Mouse (Mus musculus) forebrain, embryonic 14.5 days (tissue): Measurements from ENCODE around the gene Zfp91. TPM values are rescaled to one million over a fixed set of nuclear protein-coding genes. Genes with fewer than 3 reads are reported as not detected.
"Not testable (repeated sequence)": the region's sequence is repeated elsewhere in the genome, so short reads cannot be mapped to it uniquely, and the experiment has no call there.

Source experiments
- ATAC-seq: fragments of 200-750 bp; cut with Nextera tagmentation; 2 replicates; pipeline ENCODE4 v1.8.0; 2017; ENCODE audit warnings: mild to moderate bottlenecking, moderate library complexity
- DNase-seq: peaks from one replicate; pipeline ENCODE4 v3.0.0-alpha.2; 2015; ENCODE audit warnings: low spot score
- H3K27ac ChIP-seq: fragments of 300-500 bp; sonication (generic); 2 replicates; pipeline ENCODE4 v1.5.1; 2014; ENCODE audit warnings: low read depth, mild to moderate bottlenecking, control low read depth, low read length, moderate library complexity
- H3K27me3 ChIP-seq: fragments of 300-500 bp; sonication (generic); replicated peaks from 2 replicates; pipeline ENCODE4 v1.6.1; 2014; ENCODE audit warnings: low read length, control low read depth, mixed read lengths; ENCODE audit not compliant: control insufficient read depth, insufficient read depth
- H3K36me3 ChIP-seq: fragments of 300-500 bp; sonication (generic); 2 replicates; pipeline ENCODE4 v1.6.1; 2014; ENCODE audit warnings: low read length, control low read depth; ENCODE audit not compliant: control insufficient read depth, insufficient read depth
- H3K4me1 ChIP-seq: fragments of 300-500 bp; sonication (generic); 2 replicates; pipeline ENCODE4 v1.6.1; 2014; ENCODE audit warnings: antibody characterized with exemption, low read length, control low read depth; ENCODE audit not compliant: control insufficient read depth, insufficient read depth
- H3K4me2 ChIP-seq: fragments of 300-500 bp; sonication (generic); 2 replicates; pipeline ENCODE4 v1.6.1; 2014; ENCODE audit warnings: mild to moderate bottlenecking, control low read depth, low read length
- H3K4me3 ChIP-seq: fragments of 300-500 bp; sonication (generic); 2 replicates; pipeline ENCODE4 v1.5.1; 2014; ENCODE audit warnings: low read depth, low read length, control low read depth
- H3K9ac ChIP-seq: fragments of 300-500 bp; sonication (generic); 2 replicates; pipeline ENCODE4 v1.6.1; 2014; ENCODE audit warnings: mild to moderate bottlenecking, low read length, control low read depth, moderate library complexity
- H3K9me3 ChIP-seq: fragments of 300-500 bp; sonication (generic); replicated peaks from 2 replicates; pipeline ENCODE4 v1.6.1; 2016; ENCODE audit warnings: low read length, control low read depth, mixed read lengths; ENCODE audit not compliant: control insufficient read depth
- WGBS: fragments of 180-500 bp; shearing (Covaris S2); extraction: QIAGEN DNeasy Blood & Tissue Kit; methylation state at CpG from one replicate; pipeline ENCODE4 v1.1.7; 2014; 5-methylcytosine and 5-hydroxymethylcytosine counted together
- polyA plus RNA-seq: library from polyadenylated mRNA; unstranded; fragments of >200 nt; fragmentation: Nextera tagmentation; extraction: Ambion mirVana; gene quantifications from 2 replicates; pipeline ENCODE4 v1.2.1, GENCODE M21; 2014

Gene Zfp91
- polyA plus RNA-seq, 1 experiment from 2014 or later, result 7.7 TPM

DNA sequence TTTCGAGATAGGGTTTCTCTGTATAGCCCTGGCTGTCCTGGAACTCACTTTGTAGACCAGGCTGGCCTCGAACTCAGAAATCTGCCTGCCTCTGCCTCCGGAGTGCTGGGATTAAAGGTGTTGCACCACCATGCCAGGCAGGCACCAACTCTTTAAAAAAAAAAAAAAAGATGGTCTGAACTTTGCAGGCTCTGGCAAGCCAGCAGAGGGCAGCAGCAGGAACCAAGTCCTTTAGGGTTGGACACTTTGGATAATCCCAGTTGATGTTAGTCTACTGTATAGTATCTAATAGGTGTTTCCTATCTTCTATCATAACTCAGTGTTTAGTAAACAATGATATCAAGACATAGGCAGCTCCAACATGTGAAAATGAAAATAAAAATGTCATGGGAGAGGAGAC is 73.6 kb downstream of the Zfp91 start:
- no peaks in the 10 kb centered on the region for H3K36me3 ChIP-seq
- no peak for DNase-seq
- no peak overlapping the region for H3K9ac ChIP-seq
- WGBS, result 78% methylated on average over 2 of the region's 3 CpGs
- H3K9me3 ChIP-seq, result no peaks in the 10 kb centered on the region
- H3K4me2 ChIP-seq, result no peak overlapping the region
- H3K27ac ChIP-seq, result no peak overlapping the region
- no peak overlapping the region for H3K4me3 ChIP-seq
- no peaks in the 10 kb centered on the region for H3K27me3 ChIP-seq
- no peaks in the 10 kb centered on the region for H3K4me1 ChIP-seq
- ATAC-seq, result no peak

DNA sequence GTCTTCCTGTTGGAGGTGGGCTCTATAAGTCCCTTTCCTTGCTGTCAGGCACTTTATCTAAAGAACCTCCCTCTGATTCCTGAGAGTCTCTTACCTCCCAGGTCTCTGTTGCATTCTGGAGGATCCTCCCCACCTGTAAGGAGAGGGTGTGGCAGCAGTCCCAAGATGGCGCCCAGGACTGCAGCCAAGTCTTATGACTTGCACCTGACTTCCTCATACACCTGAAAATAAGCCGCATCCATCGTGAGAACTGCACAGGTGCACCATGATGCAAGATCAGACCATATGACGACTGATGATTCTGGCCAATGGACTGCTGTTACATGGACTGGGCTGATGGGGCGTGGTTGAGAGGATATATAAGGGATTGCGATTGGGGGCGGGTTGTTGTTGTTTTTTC is 74.3 kb downstream of the Zfp91 start:
- ATAC-seq, H3K27me3 ChIP-seq: not testable (repeated sequence)
- 96% methylated on average over 7 of the region's 7 CpGs for WGBS

DNA sequence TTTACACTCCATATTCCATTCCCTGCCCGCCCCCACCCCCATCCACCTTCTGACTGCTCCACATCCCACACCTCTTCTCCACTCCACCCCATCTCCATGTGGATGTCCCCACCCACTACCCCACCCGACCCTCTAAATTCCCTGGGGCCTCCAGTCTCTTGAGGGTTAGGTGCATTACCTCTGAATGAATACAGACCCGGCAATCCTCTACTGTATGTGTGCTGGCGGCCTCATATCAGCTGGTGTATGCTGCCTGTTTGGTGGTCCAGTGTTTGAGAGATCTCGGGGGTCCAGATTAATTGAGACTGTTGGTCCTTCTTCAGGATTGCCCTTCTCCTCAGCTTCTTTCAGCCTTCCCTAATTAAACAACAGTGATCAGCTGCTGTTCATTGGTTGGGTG is 75.0 kb downstream of the Zfp91 start:
- H3K9ac ChIP-seq, H3K4me1 ChIP-seq, H3K4me3 ChIP-seq, DNase-seq, ATAC-seq, H3K36me3 ChIP-seq, H3K4me2 ChIP-seq, H3K27ac ChIP-seq, H3K9me3 ChIP-seq, H3K27me3 ChIP-seq: not testable (repeated sequence)
- 91% methylated on average over 5 of the region's 5 CpGs for WGBS

More for the DNA sequence above, 74.3 kb downstream of the Zfp91 start:
- not testable (repeated sequence) for H3K9me3 ChIP-seq, H3K4me1 ChIP-seq, H3K4me2 ChIP-seq, H3K36me3 ChIP-seq, H3K27ac ChIP-seq, H3K4me3 ChIP-seq, DNase-seq, H3K9ac ChIP-seq

DNA sequence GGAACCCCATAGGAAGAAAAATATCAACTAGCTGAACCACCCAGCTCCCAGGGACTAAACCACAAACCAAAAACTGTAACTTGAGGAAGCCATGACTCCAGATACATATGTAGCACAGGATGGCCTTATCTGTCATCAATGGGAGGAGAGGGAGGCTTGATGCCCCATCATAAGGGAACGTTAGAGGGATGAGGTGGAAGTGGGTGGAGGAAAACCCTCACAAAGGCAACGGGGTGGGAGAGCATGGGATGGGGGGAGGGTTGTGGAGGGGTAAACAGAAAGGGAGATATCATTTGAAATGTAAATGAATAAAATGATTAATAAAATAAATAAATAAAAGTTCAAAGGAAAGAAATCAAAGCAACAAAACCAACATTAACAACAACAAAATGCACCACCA is 75.5 kb downstream of the Zfp91 start:
- no peaks in the 10 kb centered on the region for H3K9me3 ChIP-seq
- no peak overlapping the region for H3K4me3 ChIP-seq
- H3K9ac ChIP-seq, result no peak overlapping the region
- 77% methylated on average over 2 of the region's 2 CpGs for WGBS
- H3K27ac ChIP-seq, result no peak overlapping the region
- no peaks in the 10 kb centered on the region for H3K27me3 ChIP-seq
- DNase-seq (no peak), ATAC-seq (no peak)
- no peak overlapping the region for H3K4me2 ChIP-seq
- no peaks in the 10 kb centered on the region for H3K36me3 ChIP-seq
- H3K4me1 ChIP-seq, result no peaks in the 10 kb centered on the region

DNA sequence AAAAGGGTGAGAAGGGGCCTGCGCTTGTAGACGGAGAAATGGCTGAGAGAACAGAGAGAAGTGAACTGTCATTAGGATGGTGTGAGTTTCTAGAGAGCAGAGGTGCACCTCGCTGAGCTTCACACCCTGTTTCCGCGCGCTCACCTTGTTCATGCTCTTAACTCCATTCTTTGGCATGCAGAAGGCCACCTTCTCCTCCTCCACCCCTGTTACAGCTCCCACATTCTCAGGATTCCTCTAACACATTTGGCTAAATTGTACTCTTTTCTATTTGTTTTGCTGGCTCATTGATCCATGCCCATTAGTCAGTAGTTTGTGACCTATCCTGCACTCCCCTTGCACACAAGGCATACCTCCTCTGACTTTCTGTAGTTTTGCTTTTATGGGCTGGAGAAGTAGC is 76.7 kb downstream of the Zfp91 start:
- Histone ChIP-seq H3K36me3 (no peaks in the 10 kb centered on the region), H3K4me1 (no peaks in the 10 kb centered on the region), H3K27me3 (no peaks in the 10 kb centered on the region), H3K9me3 (no peaks in the 10 kb centered on the region), H3K27ac (no peak overlapping the region), H3K9ac (no peak overlapping the region), H3K4me3 (no peak overlapping the region), H3K4me2 (no peak overlapping the region)
- 87% methylated on average over 6 of the region's 6 CpGs for WGBS
- DNase-seq (no peak), ATAC-seq (no peak)

Other genes starting within 250 kb of the Zfp91 start
- not detected in 2 replicates for gene Gm4952, start 196.2 kb downstream of the Zfp91 start, polyA plus RNA-seq
- gene Glyat, start 162.8 kb downstream of the Zfp91 start, polyA plus RNA-seq, result not detected in 2 replicates
- not detected in 2 replicates for gene Olfr1442, start 125.7 kb downstream of the Zfp91 start, polyA plus RNA-seq
- gene Olfr1443, start 118.0 kb downstream of the Zfp91 start, polyA plus RNA-seq, result not detected in 2 replicates
- gene Keg1, start 100.3 kb downstream of the Zfp91 start, polyA plus RNA-seq, result not detected in 2 replicates
- 1.2 TPM in 2 replicates for gene Cntf, start 30.5 kb downstream of the Zfp91 start, polyA plus RNA-seq
- 1.2 and 1.4 TPM in 2 replicates for gene Lpxn, start 67 bp upstream of the Zfp91 start, polyA plus RNA-seq
- gene Gm5244, start 50.6 kb upstream of the Zfp91 start, polyA plus RNA-seq, result not detected in 2 replicates
- not detected in 2 replicates for gene Olfr1444, start 61.2 kb upstream of the Zfp91 start, polyA plus RNA-seq
- gene Olfr1445, start 87.7 kb upstream of the Zfp91 start, polyA plus RNA-seq, result not detected in 2 replicates
- gene Olfr1446, start 97.4 kb upstream of the Zfp91 start, polyA plus RNA-seq, result not detected in 2 replicates
- gene Olfr1447, start 107.6 kb upstream of the Zfp91 start, polyA plus RNA-seq, result not detected in 2 replicates
- gene Olfr1448, start 128.3 kb upstream of the Zfp91 start, polyA plus RNA-seq, result not detected in 2 replicates
- gene Olfr1449, start 134.7 kb upstream of the Zfp91 start, polyA plus RNA-seq, result not detected in 2 replicates
- not detected in 2 replicates for gene Olfr1450, start 154.1 kb upstream of the Zfp91 start, polyA plus RNA-seq
- not detected in 2 replicates for gene Olfr1451, start 198.9 kb upstream of the Zfp91 start, polyA plus RNA-seq
- not detected in 2 replicates for gene Olfr1453, start 232.2 kb upstream of the Zfp91 start, polyA plus RNA-seq